9 mouse cellular contexts compared by ENCODE assay signal in the genomic region with DNA sequence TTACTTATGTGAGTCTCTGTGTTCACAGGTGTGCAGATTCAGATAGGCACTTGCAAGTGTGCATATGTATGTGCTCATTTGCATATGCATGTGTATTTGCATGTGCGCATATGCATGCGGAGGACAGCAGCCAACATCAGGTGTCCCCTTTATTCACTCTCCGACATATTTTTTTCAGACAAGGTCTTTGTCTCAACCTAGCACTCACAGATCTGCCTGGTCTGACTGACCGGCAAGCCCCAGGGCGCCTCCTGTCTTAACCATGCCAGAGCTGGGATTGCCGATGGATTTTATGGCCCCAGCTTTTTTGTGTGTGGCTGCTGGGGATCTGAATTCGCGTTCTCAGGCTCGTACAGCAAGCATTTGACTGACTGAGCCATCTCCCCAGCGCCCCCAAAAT. TPM values are rescaled to one million over a fixed set of nuclear protein-coding genes. Genes with fewer than 3 reads are reported as not detected.
DNase-seq lines count a peak whose midpoint lies in the region; ATAC-seq lines count a peak whose summit lies in the region.
"Had no signal": no experiment of that assay in that cellular context is flagged by ENCODE, and none has a peak within 500 bp of the region (broad histone marks: within the 10 kb centered on the region; RNA-seq: fewer than 3 reads in every experiment).

No protein-coding gene starts in this region.

- H3K4me2 ChIP-seq in heart, embryonic 14.5 days (ENCODE audit: low read length) = peak overlapping the region; percentile 65
- H3K4me2 ChIP-seq in forebrain, embryonic 11.5 days (ENCODE audit: low read depth, low read length, severe bottlenecking) = peak overlapping the region; percentile 43; the same call in 1 of the 2 replicates
- H3K4me2 ChIP-seq in limb, embryonic 13.5 days (replicated peaks) = peak overlapping the region; percentile 48

- WGBS in heart, embryonic 14.5 days = 19% methylated on average over 10 of the region's 10 CpGs
- 9% methylated on average over 10 of the region's 10 CpGs for WGBS in forebrain, embryonic 11.5 days
- WGBS in limb, embryonic 13.5 days = 9% methylated on average over 10 of the region's 10 CpGs

- no peak for DNase-seq in heart, adult 18-20 months
- peak; percentile 50 for DNase-seq in R1 (ENCODE audit: low read depth, low spot score)
- DNase-seq in forebrain, embryonic 11.5 days (ENCODE audit: low spot score) = no peak
- no peak for DNase-seq in c-Kit-positive CD71-positive TER-119-positive erythroid progenitor cells, embryonic 14.5 days (ENCODE audit: low spot score)
- DNase-seq in ovary, postnatal 10 days (ENCODE audit: low spot score) = no peak
- no peak for DNase-seq in testis, postnatal 10 days (ENCODE audit: low spot score)
- DNase-seq: gastrocnemius, postnatal 10 days had no signal

- ATAC-seq in heart, embryonic 14.5 days (ENCODE audit: insufficient number of reproducible peaks, insufficient read depth, low FRiP score, low read depth) = no peak
- no peak for ATAC-seq in forebrain, embryonic 11.5 days (replicated peaks; ENCODE audit: low FRiP score)
- ATAC-seq in limb, embryonic 13.5 days (ENCODE audit: low FRiP score, low read depth) = no peak

- no peaks in the 10 kb centered on the region for H3K36me3 ChIP-seq in heart, embryonic 14.5 days (ENCODE audit: control insufficient read depth, insufficient read depth, low read length)
- H3K36me3 ChIP-seq in forebrain, embryonic 11.5 days (ENCODE audit: control insufficient read depth, insufficient read depth, low read length) = no peaks in the 10 kb centered on the region
- no peaks in the 10 kb centered on the region for H3K36me3 ChIP-seq in limb, embryonic 13.5 days

- peak overlapping the region; percentile 21 to 29 for H3K4me3 ChIP-seq in heart, embryonic 14.5 days (ENCODE audit: control insufficient read depth in 1 of 2, insufficient read depth in 1 of 2, low read depth in 1 of 2, low read length in 2 of 2)
- 0 out of 2 replicates have a peak overlapping the region, but pooled peaks have one; percentile 7 for H3K4me3 ChIP-seq in forebrain, embryonic 11.5 days (ENCODE audit: low read depth, low read length)
- H3K4me3 ChIP-seq in limb, embryonic 13.5 days = peak overlapping the region; percentile 20; the same call in 1 of the 2 replicates

- H3K9me3 ChIP-seq in heart, embryonic 14.5 days (ENCODE audit: control insufficient read depth, low read length) = no peaks in the 10 kb centered on the region
- no peaks in the 10 kb centered on the region for H3K9me3 ChIP-seq in forebrain, embryonic 11.5 days (ENCODE audit: control insufficient read depth, low read length)
- no peaks in the 10 kb centered on the region for H3K9me3 ChIP-seq in limb, embryonic 13.5 days

- no peak overlapping the region for H3K27ac ChIP-seq in heart, embryonic 14.5 days (replicated peaks in 1 of 2; ENCODE audit: control insufficient read depth in 1 of 2, insufficient read depth in 1 of 2, low read depth in 2 of 2, low read length in 2 of 2)
- H3K27ac ChIP-seq in forebrain, embryonic 11.5 days (ENCODE audit: low read depth, low read length) = no peak overlapping the region
- H3K27ac ChIP-seq in limb, embryonic 13.5 days = no peak overlapping the region

- H3K4me1 ChIP-seq in heart, embryonic 14.5 days (ENCODE audit: control insufficient read depth in 2 of 2, insufficient read depth in 2 of 2, low read length in 2 of 2) = peaks cover 0 to 4% of the 10 kb centered on the region in 2 experiments; a peak in 1 of 4 replicates
- H3K4me1 ChIP-seq in forebrain, embryonic 11.5 days (replicated peaks; ENCODE audit: control insufficient read depth, insufficient read depth, low read length) = no peaks in the 10 kb centered on the region
- H3K4me1 ChIP-seq in limb, embryonic 13.5 days = peaks cover 9% of the 10 kb centered on the region; the same call in 1 of the 2 replicates

- no peaks in the 10 kb centered on the region for H3K27me3 ChIP-seq in heart, embryonic 14.5 days (ENCODE audit: control insufficient read depth, insufficient read depth, low read length)
- no peaks in the 10 kb centered on the region for H3K27me3 ChIP-seq in forebrain, embryonic 11.5 days (ENCODE audit: control insufficient read depth, insufficient read depth, low read length)
- peaks cover 17% of the 10 kb centered on the region for H3K27me3 ChIP-seq in limb, embryonic 13.5 days

- 0 out of 2 replicates have a peak overlapping the region, but pooled peaks have one; percentile 31 for H3K9ac ChIP-seq in heart, embryonic 14.5 days (ENCODE audit: low read length)
- H3K9ac ChIP-seq in forebrain, embryonic 11.5 days (ENCODE audit: low read length) = no peak overlapping the region
- no peak overlapping the region for H3K9ac ChIP-seq in limb, embryonic 13.5 days

RNA-seq across cellular contexts. Expression of gene Rcn1, which starts 28.9 kb away (rescaled TPM):
- polyA plus RNA-seq in heart, embryonic 14.5 days (2014; fragmentation: Nextera tagmentation; extraction: Ambion mirVana) = 127 TPM in 2 replicates
- total RNA-seq in heart, adult 18-20 months (2021) = 10 to 100 TPM; 22.7 to 25.0 TPM
- 116 and 120 TPM in 2 replicates for polyA plus RNA-seq in forebrain, embryonic 11.5 days (2014; fragmentation: Nextera tagmentation; extraction: Ambion mirVana)
- polyA plus RNA-seq in limb, embryonic 13.5 days (2015; fragmentation: Nextera tagmentation; extraction: Ambion mirVana) = 242 and 250 TPM in 2 replicates
